Mouse (Mus musculus): ENCODE data around the gene Olfr559. TPM values are rescaled to one million over a fixed set of nuclear protein-coding genes. Genes with fewer than 3 reads are reported as not detected.
A peak's percentile ranks its signal among the peaks of the same experiment; 100 is the strongest.

Olfr559 gene
- total RNA-seq (2021) = not detected
- long read RNA-seq, experiment 1 = 0 reads
- long read RNA-seq, experiment 2 = 0 reads

- DNase-seq (ENCODE audit: low spot score in 2 of 2) = no peak
These were observed at the start of gene Olfr559 for GRCm38 (mm10) chr7:102727391-102727790. Olfr559 (minus strand) TSS chr7:102727491.

GRCm38 (mm10) chr7:102770921-102771320 is 43.6 kb upstream of the Olfr559 start, which contains the start of gene Olfr561:
Olfr561 (plus strand) TSS chr7:102771221.
- no peak for DNase-seq (ENCODE audit: low spot score in 2 of 2)

- DNase-seq (ENCODE audit: low spot score in 2 of 2) = no peak
These were observed 32.0 kb upstream of the Olfr559 start, which contains the start of the genes Olfr560 and Olfr78 for GRCm38 (mm10) chr7:102759266-102759665. Olfr560 (minus strand) TSS chr7:102759366. Olfr78 (minus strand) TSS chr7:102759471.

- no peak for DNase-seq (ENCODE audit: low spot score in 2 of 2)
These were observed 24.8 kb upstream of the Olfr559 start for GRCm38 (mm10) chr7:102752086-102752485.

GRCm38 (mm10) chr7:102737705-102738104 is 10.4 kb upstream of the Olfr559 start:
- DNase-seq (ENCODE audit: low spot score in 2 of 2) = no peak

- DNase-seq (ENCODE audit: low spot score in 2 of 2) = no peak
These were observed 6.5 kb upstream of the Olfr559 start for GRCm38 (mm10) chr7:102733793-102734192.

- DNase-seq (ENCODE audit: low spot score in 2 of 2) = no peak
These were observed 8.3 kb downstream of the Olfr559 start, which contains the start of gene Olfr33 for GRCm38 (mm10) chr7:102718970-102719369. Olfr33 (minus strand) TSS chr7:102719070.

GRCm38 (mm10) chr7:102701915-102702314 is 25.4 kb downstream of the Olfr559 start, which contains the start of gene Olfr558:
Olfr558 (plus strand) TSS chr7:102702215.
- no peak for DNase-seq (ENCODE audit: low spot score in 2 of 2)

GRCm38 (mm10) chr7:102698461-102698860 is 28.8 kb downstream of the Olfr559 start:
- DNase-seq (ENCODE audit: low spot score in 2 of 2) = no peak

- no peak for DNase-seq (ENCODE audit: low spot score in 2 of 2)
These were observed 31.7 kb downstream of the Olfr559 start, which contains the start of gene Olfr557 for GRCm38 (mm10) chr7:102695358-102696125. Olfr557 (plus strand) TSS chr7:102695910.

GRCm38 (mm10) chr7:102686944-102687501 is 40.3 kb downstream of the Olfr559 start, which contains the start of gene Trim68:
Trim68 (minus strand) TSS chr7:102687327.
- peak; percentile 63 to 79 for DNase-seq (ENCODE audit: low spot score in 2 of 2)

GRCm38 (mm10) chr7:102681916-102682315 is 45.4 kb downstream of the Olfr559 start:
- no peak for DNase-seq (ENCODE audit: low spot score in 2 of 2)

GRCm38 (mm10) chr7:102676225-102676624 is 51.1 kb downstream of the Olfr559 start:
- DNase-seq (ENCODE audit: low spot score in 2 of 2) = no peak

Other genes starting within 250 kb of the Olfr559 start
- gene Olfr543, start 245.8 kb downstream of the Olfr559 start, total RNA-seq (2021) = not detected
- gene Olfr544, start 239.2 kb downstream of the Olfr559 start, total RNA-seq (2021) = not detected
- gene Olfr545, start 227.9 kb downstream of the Olfr559 start, total RNA-seq (2021) = not detected
- gene Olfr547, start 192.7 kb downstream of the Olfr559 start, total RNA-seq (2021) = not detected
- not detected for gene Olfr548-ps1, start 186.6 kb downstream of the Olfr559 start, total RNA-seq (2021)
- gene Olfr549, start 177.6 kb downstream of the Olfr559 start, total RNA-seq (2021) = not detected
- gene Trim21, start 162.0 kb downstream of the Olfr559 start, total RNA-seq (2021) = 10 to 100 TPM; 21.2 to 21.9 TPM
- not detected for gene Olfr550, start 156.0 kb downstream of the Olfr559 start, total RNA-seq (2021)
- gene Olfr551, start 135.6 kb downstream of the Olfr559 start, total RNA-seq (2021) = not detected
- under 1 TPM in 1 of 2 experiments, not detected in 1; 0.08 TPM for gene Olfr552, start 129.7 kb downstream of the Olfr559 start, total RNA-seq (2021)
- gene Olfr553, start 109.3 kb downstream of the Olfr559 start, total RNA-seq (2021) = not detected
- gene Olfr554, start 89.1 kb downstream of the Olfr559 start, total RNA-seq (2021) = not detected
- not detected for gene Olfr555, start 68.7 kb downstream of the Olfr559 start, total RNA-seq (2021)
- gene Olfr556, start 62.6 kb downstream of the Olfr559 start, total RNA-seq (2021) = not detected
- gene Trim68, start 40.2 kb downstream of the Olfr559 start, total RNA-seq (2021) = 10 to 100 TPM; 16.0 to 20.2 TPM
- not detected for gene Olfr557, start 31.6 kb downstream of the Olfr559 start, total RNA-seq (2021)
- under 1 TPM; 0.54 to 0.62 TPM for gene Olfr558, start 25.3 kb downstream of the Olfr559 start, total RNA-seq (2021)
- gene Olfr33, start 8.4 kb downstream of the Olfr559 start, total RNA-seq (2021) = not detected
- gene Olfr560, start 31.9 kb upstream of the Olfr559 start, total RNA-seq (2021) = not detected
- 1 to 10 TPM; 1.1 to 1.9 TPM for gene Olfr78, start 32.0 kb upstream of the Olfr559 start, total RNA-seq (2021)
- not detected for gene Olfr561, start 43.7 kb upstream of the Olfr559 start, total RNA-seq (2021)
- not detected for gene Olfr564, start 76.0 kb upstream of the Olfr559 start, total RNA-seq (2021)
- not detected for gene Olfr566, start 131.3 kb upstream of the Olfr559 start, total RNA-seq (2021)
- gene Olfr568, start 149.6 kb upstream of the Olfr559 start, total RNA-seq (2021) = not detected
- gene Olfr569, start 163.4 kb upstream of the Olfr559 start, total RNA-seq (2021) = not detected
- not detected for gene Olfr570, start 167.1 kb upstream of the Olfr559 start, total RNA-seq (2021)
- gene Olfr571, start 190.0 kb upstream of the Olfr559 start, total RNA-seq (2021) = not detected
- gene Olfr572, start 196.9 kb upstream of the Olfr559 start, total RNA-seq (2021) = not detected
- not detected for gene Olfr573-ps1, start 215.1 kb upstream of the Olfr559 start, total RNA-seq (2021)
- not detected for gene Olfr574, start 221.0 kb upstream of the Olfr559 start, total RNA-seq (2021)
- not detected for gene Olfr575, start 231.3 kb upstream of the Olfr559 start, total RNA-seq (2021)
- not detected for gene Olfr576, start 235.2 kb upstream of the Olfr559 start, total RNA-seq (2021)
- not detected for gene Olfr577, start 248.5 kb upstream of the Olfr559 start, total RNA-seq (2021)

Measured in adrenal gland, postnatal 4 days (tissue).